Mouse (Mus musculus): ENCODE data around the gene Yif1b. TPM values are rescaled to one million over a fixed set of nuclear protein-coding genes. Genes with fewer than 3 reads are reported as not detected.
A peak's percentile ranks its signal among the peaks of the same experiment; 100 is the strongest.

Gene Yif1b
- polyA plus RNA-seq, 1 experiment = 131 TPM

DNA sequence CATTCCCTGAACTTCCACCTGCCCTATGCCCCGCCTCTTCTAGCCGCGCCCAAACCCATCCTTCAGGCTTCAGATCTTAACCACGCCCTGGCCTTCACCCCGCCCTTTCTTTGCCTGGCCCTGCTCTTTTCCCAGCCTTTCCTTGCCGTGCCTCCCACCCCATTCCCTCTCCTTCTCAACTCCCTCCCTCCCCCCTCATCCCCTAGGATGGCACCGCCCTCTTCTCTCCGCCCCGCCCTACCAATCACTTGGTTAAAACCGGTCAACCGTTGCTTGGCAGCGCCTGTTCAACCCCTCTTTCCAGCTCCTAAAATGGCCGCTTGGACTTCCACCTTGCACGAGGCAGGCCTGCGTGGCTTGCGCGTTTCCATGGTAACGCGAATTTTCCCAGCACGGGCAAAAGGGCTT lies 24.4 kb upstream of the Yif1b start, which contains the start of gene Catsperg1:
Catsperg1 (minus strand) TSS at position 361 of the 408 bp plus-strand sequence.
- 3% methylated on average over 20 of the region's 20 CpGs for whole genome bisulfite sequencing
- DNase-seq = peak; percentile 52 to 57
- Histone ChIP-seq H3K27ac (ENCODE audit: insufficient read depth, low read length) (no peak within 1 kb of the TSS), H3K27me3 (ENCODE audit: control insufficient read depth, insufficient read depth, low read length) (no peaks in the 10 kb centered on the region), H3K4me3 (replicated peaks; ENCODE audit: insufficient read depth, low read depth, low read length) (peak within 1 kb of the TSS; percentile 51), H3K4me1 (ENCODE audit: control insufficient read depth, insufficient read depth, low read length) (no peaks in the 10 kb centered on the region)
- no peak for TF ChIP-seq CTCF (IDR thresholded peaks at IDR 0.05; ENCODE audit: borderline replicate concordance, insufficient read depth, low read depth, low read length)
- TF ChIP-seq POLR2A (IDR thresholded peaks at IDR 0.05; ENCODE audit: borderline replicate concordance, insufficient read depth, low read length) = no peak

- WGBS = 77% methylated on average over 2 of the region's 2 CpGs
- no peaks in the 10 kb centered on the region for H3K4me1 ChIP-seq (ENCODE audit: control insufficient read depth, insufficient read depth, low read length)
- no peaks in the 10 kb centered on the region for H3K27me3 ChIP-seq (ENCODE audit: control insufficient read depth, insufficient read depth, low read length)
- no peak overlapping the region for H3K27ac ChIP-seq (ENCODE audit: insufficient read depth, low read length)
- H3K4me3 ChIP-seq (replicated peaks; ENCODE audit: insufficient read depth, low read depth, low read length) = no peak overlapping the region
- no peak for DNase-seq
- no peak for TF ChIP-seq CTCF (IDR thresholded peaks at IDR 0.05; ENCODE audit: borderline replicate concordance, insufficient read depth, low read depth, low read length)
- TF ChIP-seq POLR2A (IDR thresholded peaks at IDR 0.05; ENCODE audit: borderline replicate concordance, insufficient read depth, low read length) = no peak
These were observed 23.9 kb upstream of the Yif1b start for GRCm38 (mm10) chr7:29214236-29214635.

DNA sequence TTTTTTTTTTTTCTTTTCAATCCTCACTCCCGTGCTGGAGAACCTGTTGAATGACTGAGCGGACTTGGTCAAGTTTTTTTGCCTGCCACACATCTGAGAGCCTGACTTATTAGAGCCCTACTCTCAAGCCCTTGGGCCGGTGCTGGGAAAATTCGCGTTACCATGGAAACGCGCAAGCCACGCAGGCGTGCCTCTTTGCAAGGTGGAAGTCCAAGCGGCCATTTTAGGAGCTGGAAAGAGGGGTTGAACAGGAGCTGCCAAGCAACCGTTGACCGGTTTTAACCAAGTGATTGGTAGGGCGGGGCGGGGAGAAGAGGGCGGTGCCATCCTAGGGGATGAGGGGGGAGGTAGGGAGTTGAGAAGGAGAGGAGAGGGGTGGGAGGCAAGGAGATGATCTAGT lies 23.3 kb upstream of the Yif1b start:
- Histone ChIP-seq H3K4me3 (replicated peaks; ENCODE audit: insufficient read depth, low read depth, low read length) (no peak overlapping the region), H3K4me1 (ENCODE audit: control insufficient read depth, insufficient read depth, low read length) (no peaks in the 10 kb centered on the region), H3K27me3 (ENCODE audit: control insufficient read depth, insufficient read depth, low read length) (no peaks in the 10 kb centered on the region), H3K27ac (ENCODE audit: insufficient read depth, low read length) (no peak overlapping the region)
- TF ChIP-seq POLR2A (IDR thresholded peaks at IDR 0.05; ENCODE audit: borderline replicate concordance, insufficient read depth, low read length) = no peak
- TF ChIP-seq CTCF (IDR thresholded peaks at IDR 0.05; ENCODE audit: borderline replicate concordance, insufficient read depth, low read depth, low read length) = no peak
- 55% methylated on average over 15 of the region's 15 CpGs for WGBS
- no peak for DNase-seq

- no peak overlapping the region for H3K4me3 ChIP-seq (replicated peaks; ENCODE audit: insufficient read depth, low read depth, low read length)
- H3K27ac ChIP-seq (ENCODE audit: insufficient read depth, low read length) = no peak overlapping the region
- TF ChIP-seq POLR2A (IDR thresholded peaks at IDR 0.05; ENCODE audit: borderline replicate concordance, insufficient read depth, low read length) (no peak), CTCF (IDR thresholded peaks at IDR 0.05; ENCODE audit: borderline replicate concordance, insufficient read depth, low read depth, low read length) (no peak)
- H3K4me1 ChIP-seq (ENCODE audit: control insufficient read depth, insufficient read depth, low read length) = no peaks in the 10 kb centered on the region
- no peaks in the 10 kb centered on the region; the same call in 1 of the 2 replicates for H3K27me3 ChIP-seq (ENCODE audit: control insufficient read depth, insufficient read depth, low read length)
- no peak for DNase-seq
- 16% methylated on average over 16 of the region's 16 CpGs for WGBS
These were observed 13.3 kb upstream of the Yif1b start for GRCm38 (mm10) chr7:29224756-29225394.

DNA sequence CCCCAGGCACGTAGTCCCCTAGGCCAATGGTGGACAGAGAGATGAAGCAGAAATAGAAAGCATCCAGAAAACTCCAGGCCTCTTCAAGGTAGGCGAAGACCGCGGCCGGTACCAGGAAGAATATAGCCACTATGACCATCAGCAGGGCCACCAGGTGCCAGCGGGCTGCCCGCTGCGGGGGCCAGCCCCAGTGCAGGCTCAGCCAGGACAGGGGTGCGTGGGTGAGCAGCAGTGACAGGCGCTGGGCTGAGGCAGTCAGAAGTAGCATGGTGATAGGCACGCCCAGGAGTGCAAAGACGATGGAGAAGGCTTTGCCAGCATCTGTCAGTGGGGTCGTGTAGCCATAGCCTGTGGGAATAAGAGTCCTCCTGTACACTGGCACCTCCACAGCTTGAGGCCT lies 12.6 kb upstream of the Yif1b start:
- WGBS = 56% methylated on average over 13 of the region's 13 CpGs
- no peak for DNase-seq
- Histone ChIP-seq H3K27me3 (ENCODE audit: control insufficient read depth, insufficient read depth, low read length) (no peaks in the 10 kb centered on the region; the same call in 1 of the 2 replicates), H3K27ac (ENCODE audit: insufficient read depth, low read length) (no peak overlapping the region), H3K4me3 (replicated peaks; ENCODE audit: insufficient read depth, low read depth, low read length) (no peak overlapping the region), H3K4me1 (ENCODE audit: control insufficient read depth, insufficient read depth, low read length) (no peaks in the 10 kb centered on the region)
- TF ChIP-seq POLR2A (IDR thresholded peaks at IDR 0.05; ENCODE audit: borderline replicate concordance, insufficient read depth, low read length) (no peak), CTCF (IDR thresholded peaks at IDR 0.05; ENCODE audit: borderline replicate concordance, insufficient read depth, low read depth, low read length) (no peak)

DNA sequence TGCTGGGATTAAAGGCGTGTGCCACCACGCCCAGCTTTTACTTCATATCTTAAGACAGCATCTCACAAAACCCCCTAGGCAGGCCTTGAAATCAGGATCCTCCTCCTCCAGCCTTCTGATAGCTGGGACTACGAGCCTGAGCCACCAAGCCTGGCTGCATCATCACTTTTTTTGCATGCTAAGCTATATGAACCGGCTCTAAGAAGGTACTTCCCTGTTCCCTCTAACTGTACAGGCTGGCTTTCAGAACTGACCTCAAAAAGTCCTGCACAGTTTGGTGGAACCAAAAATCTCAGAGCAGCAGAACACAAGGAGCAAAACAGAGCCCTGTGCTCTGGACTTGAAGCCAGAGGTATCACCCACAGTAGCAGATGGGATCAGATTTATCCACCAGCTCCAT lies 9.9 kb upstream of the Yif1b start:
- TF ChIP-seq POLR2A (IDR thresholded peaks at IDR 0.05; ENCODE audit: borderline replicate concordance, insufficient read depth, low read length) = no peak
- TF ChIP-seq CTCF (IDR thresholded peaks at IDR 0.05; ENCODE audit: borderline replicate concordance, insufficient read depth, low read depth, low read length) = no peak
- Histone ChIP-seq H3K27ac (ENCODE audit: insufficient read depth, low read length) (no peak overlapping the region), H3K4me3 (replicated peaks; ENCODE audit: insufficient read depth, low read depth, low read length) (no peak overlapping the region), H3K4me1 (ENCODE audit: control insufficient read depth, insufficient read depth, low read length) (no peaks in the 10 kb centered on the region), H3K27me3 (ENCODE audit: control insufficient read depth, insufficient read depth, low read length) (no peaks in the 10 kb centered on the region; the same call in 1 of the 2 replicates)
- no peak for DNase-seq
- WGBS = 78% methylated on average over 4 of the region's 4 CpGs

DNA sequence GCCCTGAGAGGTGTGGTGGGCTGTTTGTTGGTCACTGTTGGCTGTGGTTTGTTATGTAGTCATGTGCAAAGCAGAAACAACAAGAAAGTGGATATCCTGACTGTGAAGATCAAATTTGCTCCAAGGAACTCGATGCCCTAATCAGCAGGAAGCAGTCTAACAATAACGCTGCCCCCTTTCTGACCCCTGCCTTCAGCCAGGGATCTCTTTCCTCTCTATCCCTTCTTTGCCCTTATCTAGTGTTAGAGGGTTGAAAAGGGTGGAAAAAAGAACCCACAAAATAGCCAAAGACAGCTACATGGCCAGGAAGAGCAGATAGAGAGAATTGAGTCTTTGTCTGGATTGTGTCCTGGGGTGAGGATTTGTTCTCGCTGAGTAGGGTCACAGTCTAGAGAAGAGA lies 7.6 kb upstream of the Yif1b start:
- H3K27ac ChIP-seq (ENCODE audit: insufficient read depth, low read length) = no peak overlapping the region
- TF ChIP-seq CTCF (IDR thresholded peaks at IDR 0.05; ENCODE audit: borderline replicate concordance, insufficient read depth, low read depth, low read length) = no peak
- TF ChIP-seq POLR2A (IDR thresholded peaks at IDR 0.05; ENCODE audit: borderline replicate concordance, insufficient read depth, low read length) = no peak
- no peak overlapping the region for H3K4me3 ChIP-seq (replicated peaks; ENCODE audit: insufficient read depth, low read depth, low read length)
- WGBS = 33% methylated on average over 3 of the region's 3 CpGs
- peaks cover 5% of the 10 kb centered on the region; the same call in 1 of the 2 replicates for H3K4me1 ChIP-seq (ENCODE audit: control insufficient read depth, insufficient read depth, low read length)
- no peak for DNase-seq
- H3K27me3 ChIP-seq (ENCODE audit: control insufficient read depth, insufficient read depth, low read length) = no peaks in the 10 kb centered on the region

- Histone ChIP-seq H3K27ac (ENCODE audit: insufficient read depth, low read length) (no peak overlapping the region), H3K27me3 (ENCODE audit: control insufficient read depth, insufficient read depth, low read length) (no peaks in the 10 kb centered on the region), H3K4me3 (replicated peaks; ENCODE audit: insufficient read depth, low read depth, low read length) (no peak overlapping the region), H3K4me1 (ENCODE audit: control insufficient read depth, insufficient read depth, low read length) (peaks cover 5% of the 10 kb centered on the region; the same call in 1 of the 2 replicates)
- DNase-seq = no peak
- WGBS = 64% methylated on average over 3 of the region's 3 CpGs
- TF ChIP-seq CTCF (IDR thresholded peaks at IDR 0.05; ENCODE audit: borderline replicate concordance, insufficient read depth, low read depth, low read length) (no peak), POLR2A (IDR thresholded peaks at IDR 0.05; ENCODE audit: borderline replicate concordance, insufficient read depth, low read length) (no peak)
These were observed 6.6 kb upstream of the Yif1b start for GRCm38 (mm10) chr7:29231517-29231916.

Data from cerebellum, adult 2 months (tissue).